Mouse (Mus musculus) adrenal gland, adult 2 months (tissue): ENCODE data around the gene Sgms1. TPM values are rescaled to one million over a fixed set of nuclear protein-coding genes. Genes with fewer than 3 reads are reported as not detected.

ENCODE experiments used
- DNase-seq: peaks from one replicate; pipeline ENCODE4 v3.0.0; 2021
- polyA plus RNA-seq: library from polyadenylated mRNA; depleted of rRNA; stranded (reverse); fragments of >200 nt; gene quantifications from 2 replicates; pipeline ENCODE4 v1.2.3, GENCODE M21; 2012
- total RNA-seq, 2 experiments: library from RNA; stranded (reverse); gene quantifications; 2 replicates each; pipeline ENCODE4 v1.2.3; 2021

The Sgms1 gene
- total and polyA plus RNA-seq, 3 experiments = 16.8 to 73.5 (median 71.4) TPM

- no peak for DNase-seq
These were observed 91.3 kb downstream of the Sgms1 start for GRCm38 (mm10) chr19:32298221-32298620.

GRCm38 (mm10) chr19:32296863-32297262, 92.7 kb downstream of the Sgms1 start:
- no peak for DNase-seq

- no peak for DNase-seq
These were observed 93.9 kb downstream of the Sgms1 start for GRCm38 (mm10) chr19:32295581-32295980.

GRCm38 (mm10) chr19:32292782-32293776, 96.4 kb downstream of the Sgms1 start:
- DNase-seq = no peak

GRCm38 (mm10) chr19:32292067-32292739, 97.3 kb downstream of the Sgms1 start:
- DNase-seq = peak; percentile 81

- DNase-seq = no peak
These were observed 98.4 kb downstream of the Sgms1 start for GRCm38 (mm10) chr19:32291130-32291529.

- peak; percentile 58 for DNase-seq
These were observed 100.6 kb downstream of the Sgms1 start for GRCm38 (mm10) chr19:32288895-32289294.

GRCm38 (mm10) chr19:32287839-32288238, 101.7 kb downstream of the Sgms1 start:
- DNase-seq = no peak

GRCm38 (mm10) chr19:32285455-32285831, 104.1 kb downstream of the Sgms1 start:
- no peak for DNase-seq

GRCm38 (mm10) chr19:32284681-32285454, 104.6 kb downstream of the Sgms1 start:
- DNase-seq = no peak

- no peak for DNase-seq
These were observed 107.6 kb downstream of the Sgms1 start for GRCm38 (mm10) chr19:32281917-32282316.

- no peak for DNase-seq
These were observed 109.1 kb downstream of the Sgms1 start for GRCm38 (mm10) chr19:32280380-32280779.

- no peak for DNase-seq
These were observed 110.1 kb downstream of the Sgms1 start for GRCm38 (mm10) chr19:32279400-32279799.

- DNase-seq = no peak
These were observed 111.6 kb downstream of the Sgms1 start for GRCm38 (mm10) chr19:32277869-32278268.

- no peak for DNase-seq
These were observed 112.2 kb downstream of the Sgms1 start for GRCm38 (mm10) chr19:32277287-32277686.

- DNase-seq = no peak
These were observed 112.7 kb downstream of the Sgms1 start for GRCm38 (mm10) chr19:32276817-32277216.

GRCm38 (mm10) chr19:32276263-32276662, 113.3 kb downstream of the Sgms1 start:
- DNase-seq = peak; percentile 76

- DNase-seq = no peak
These were observed 114.2 kb downstream of the Sgms1 start for GRCm38 (mm10) chr19:32275068-32275925.

GRCm38 (mm10) chr19:32274145-32274544, 115.4 kb downstream of the Sgms1 start:
- DNase-seq = no peak

GRCm38 (mm10) chr19:32273714-32274113, 115.8 kb downstream of the Sgms1 start:
- DNase-seq = no peak
